Mouse (Mus musculus) hindbrain, postnatal 0 days (tissue): Measurements from ENCODE around the gene Myh7. TPM values are rescaled to one million over a fixed set of nuclear protein-coding genes. Genes with fewer than 3 reads are reported as not detected.

Experiments used
- ATAC-seq: fragments of 200-750 bp; cut with Nextera tagmentation; 2 replicates; pipeline ENCODE4 v1.8.0; 2017; ENCODE audit warnings: mild to moderate bottlenecking, moderate TSS enrichment, moderate library complexity
- DNase-seq: peaks from one replicate; pipeline ENCODE4 v3.0.0-alpha.2; 2015; ENCODE audit warnings: low spot score
- H3K27ac ChIP-seq: fragments of 300-500 bp; sonication (generic); 2 replicates; pipeline ENCODE4 v1.5.1; 2014; ENCODE audit warnings: mild to moderate bottlenecking
- H3K27me3 ChIP-seq: fragments of 300-500 bp; sonication (generic); 2 replicates; pipeline ENCODE4 v1.6.1; 2014; ENCODE audit warnings: low read length, mixed read lengths; ENCODE audit not compliant: insufficient read depth
- H3K36me3 ChIP-seq: fragments of 300-500 bp; sonication (generic); 2 replicates; pipeline ENCODE4 v1.6.1; 2014; ENCODE audit warnings: low read length, mixed read lengths; ENCODE audit not compliant: insufficient read depth
- H3K4me1 ChIP-seq: fragments of 300-500 bp; sonication (generic); 2 replicates; pipeline ENCODE4 v1.6.1; 2014; ENCODE audit warnings: antibody characterized with exemption, low read length, mixed read lengths; ENCODE audit not compliant: insufficient read depth
- H3K4me2 ChIP-seq: fragments of 300-500 bp; sonication (generic); 2 replicates; pipeline ENCODE4 v1.6.1; 2014; ENCODE audit warnings: low read depth, mild to moderate bottlenecking, low read length, moderate library complexity, mixed read lengths
- H3K4me3 ChIP-seq: fragments of 300-500 bp; sonication (generic); 2 replicates; pipeline ENCODE4 v1.5.1; 2014; ENCODE audit warnings: low read length
- H3K9ac ChIP-seq: fragments of 300-500 bp; sonication (generic); replicated peaks from 2 replicates; pipeline ENCODE4 v1.6.1; 2014; ENCODE audit warnings: mild to moderate bottlenecking, low read length, moderate library complexity, mixed read lengths
- H3K9me3 ChIP-seq: fragments of 300-500 bp; sonication (generic); 2 replicates; pipeline ENCODE4 v1.6.1; 2016; ENCODE audit warnings: low read length, mixed read lengths
- CTCF ChIP-seq: IDR thresholded peaks from 2 replicates; pipeline ENCODE4 v1.5.1; 2016; ENCODE audit warnings: antibody characterized with exemption, control low read depth, low read depth
- WGBS: fragments of 180-500 bp; shearing (Covaris S2); extraction: QIAGEN DNeasy Blood & Tissue Kit; methylation state at CpG from one replicate; pipeline ENCODE4 v1.1.7; 2014; 5-methylcytosine and 5-hydroxymethylcytosine counted together
- polyA plus RNA-seq: library from polyadenylated mRNA; unstranded; fragments of >200 nt; fragmentation: Nextera tagmentation; extraction: Ambion mirVana; gene quantifications from 2 replicates; pipeline ENCODE4 v1.2.1, GENCODE M21; 2015
- total RNA-seq: library from RNA; depleted of rRNA; stranded (reverse); fragments of >200 nt; gene quantifications from 2 replicates; pipeline ENCODE4 v1.2.3, GENCODE M21; 2014

The Myh7 gene
- total and polyA plus RNA-seq, 2 experiments from 2014 or later: 2.0 to 8.6 TPM

GRCm38 (mm10) chr14:54958503-54958902 is 35.9 kb downstream of the Myh7 start:
- ATAC-seq (no peak), DNase-seq (no peak)
- 85% methylated on average over 4 of the region's 4 CpGs for WGBS

GRCm38 (mm10) chr14:54956533-54956932 is 37.9 kb downstream of the Myh7 start:
- ATAC-seq (no peak), DNase-seq (no peak)
- H3K36me3 ChIP-seq: no peaks in the 10 kb centered on the region
- WGBS: 90% methylated on average over 9 of the region's 9 CpGs
- H3K9me3 ChIP-seq: no peaks in the 10 kb centered on the region
- H3K4me1 ChIP-seq: no peaks in the 10 kb centered on the region
- no peak overlapping the region for H3K9ac ChIP-seq
- H3K4me3 ChIP-seq: no peak overlapping the region
- H3K4me2 ChIP-seq: no peak overlapping the region
- H3K27ac ChIP-seq: no peak overlapping the region
- no peak for TF ChIP-seq CTCF
- H3K27me3 ChIP-seq: no peaks in the 10 kb centered on the region

More at GRCm38 (mm10) chr14:54958503-54958902, 35.9 kb downstream of the Myh7 start:
- H3K9me3 ChIP-seq: no peaks in the 10 kb centered on the region
- no peak overlapping the region for H3K4me3 ChIP-seq
- no peaks in the 10 kb centered on the region for H3K4me1 ChIP-seq
- no peak overlapping the region for H3K9ac ChIP-seq
- H3K27me3 ChIP-seq: no peaks in the 10 kb centered on the region
- no peak overlapping the region for H3K4me2 ChIP-seq
- TF ChIP-seq CTCF: no peak
- H3K36me3 ChIP-seq: no peaks in the 10 kb centered on the region
- no peak overlapping the region for H3K27ac ChIP-seq

- ATAC-seq (no peak), DNase-seq (no peak)
- H3K36me3 ChIP-seq: no peaks in the 10 kb centered on the region
- no peak overlapping the region for H3K4me3 ChIP-seq
- no peaks in the 10 kb centered on the region for H3K27me3 ChIP-seq
- no peak overlapping the region for H3K27ac ChIP-seq
- H3K9me3 ChIP-seq: no peaks in the 10 kb centered on the region
- WGBS: 85% methylated on average over 3 of the region's 3 CpGs
- TF ChIP-seq CTCF: no peak
- H3K4me1 ChIP-seq: no peaks in the 10 kb centered on the region
- no peak overlapping the region for H3K4me2 ChIP-seq
- H3K9ac ChIP-seq: no peak overlapping the region
These were observed 38.9 kb downstream of the Myh7 start for GRCm38 (mm10) chr14:54955481-54955880.

- no peak overlapping the region for H3K4me3 ChIP-seq
- no peak for DNase-seq
- TF ChIP-seq CTCF: no peak
- no peak overlapping the region for H3K9ac ChIP-seq
- no peaks in the 10 kb centered on the region for H3K36me3 ChIP-seq
- no peak for ATAC-seq
- no peak overlapping the region for H3K27ac ChIP-seq
- H3K4me2 ChIP-seq: no peak overlapping the region
- no peaks in the 10 kb centered on the region for H3K9me3 ChIP-seq
- 78% methylated on average over 3 of the region's 3 CpGs for WGBS
- H3K4me1 ChIP-seq: no peaks in the 10 kb centered on the region
- H3K27me3 ChIP-seq: no peaks in the 10 kb centered on the region
These were observed 40.0 kb downstream of the Myh7 start for GRCm38 (mm10) chr14:54954474-54954873.

- Histone ChIP-seq H3K4me1 (no peaks in the 10 kb centered on the region), H3K36me3 (no peaks in the 10 kb centered on the region), H3K9ac (no peak overlapping the region), H3K27ac (no peak overlapping the region), H3K9me3 (no peaks in the 10 kb centered on the region), H3K4me3 (no peak overlapping the region), H3K4me2 (no peak overlapping the region), H3K27me3 (no peaks in the 10 kb centered on the region)
- DNase-seq: no peak
- TF ChIP-seq CTCF: no peak
- no peak for ATAC-seq
- 83% methylated on average over 8 of the region's 8 CpGs for WGBS
These were observed 40.7 kb downstream of the Myh7 start for GRCm38 (mm10) chr14:54953664-54954206.

GRCm38 (mm10) chr14:54951587-54951986 is 42.8 kb downstream of the Myh7 start:
- H3K27ac ChIP-seq: no peak overlapping the region
- 88% methylated on average over 6 of the region's 6 CpGs for WGBS
- H3K4me2 ChIP-seq: no peak overlapping the region
- H3K4me1 ChIP-seq: no peaks in the 10 kb centered on the region
- no peaks in the 10 kb centered on the region for H3K27me3 ChIP-seq
- H3K9me3 ChIP-seq: no peaks in the 10 kb centered on the region
- no peak overlapping the region for H3K9ac ChIP-seq
- TF ChIP-seq CTCF: no peak
- H3K4me3 ChIP-seq: no peak overlapping the region
- no peaks in the 10 kb centered on the region for H3K36me3 ChIP-seq
- ATAC-seq: no peak
- no peak for DNase-seq

- Histone ChIP-seq H3K27me3 (no peaks in the 10 kb centered on the region), H3K4me1 (no peaks in the 10 kb centered on the region), H3K4me2 (no peak overlapping the region), H3K36me3 (no peaks in the 10 kb centered on the region), H3K9ac (no peak overlapping the region), H3K4me3 (no peak overlapping the region), H3K27ac (no peak overlapping the region), H3K9me3 (no peaks in the 10 kb centered on the region)
- no peak for TF ChIP-seq CTCF
- 63% methylated on average over 12 of the region's 12 CpGs for WGBS
- no peak for DNase-seq
- no peak for ATAC-seq
These were observed 43.9 kb downstream of the Myh7 start for GRCm38 (mm10) chr14:54950493-54950892.
